Mouse (Mus musculus): Measurements from ENCODE around the gene Trim65.

- no peak for TF ChIP-seq MEF2A (IDR thresholded peaks at IDR 0.05; ENCODE audit: borderline replicate concordance, low read depth, low read length)
- no peak for TF ChIP-seq POLR2A (IDR thresholded peaks at IDR 0.05; ENCODE audit: low read depth, low read length)
- TF ChIP-seq POLR2AphosphoS2 (IDR thresholded peaks at IDR 0.05; ENCODE audit: low read depth, low read length) = no peak
Observed at GRCm38 (mm10) chr11:116098711-116099460, 32.0 kb downstream of the Trim65 start.
